Mouse (Mus musculus): ENCODE measurements around the gene Ankle1. TPM values are rescaled to one million over a fixed set of nuclear protein-coding genes. Genes with fewer than 3 reads are reported as not detected.

The Ankle1 gene
- polyA plus RNA-seq (2015; fragmentation: Nextera tagmentation; extraction: Ambion mirVana) = 31.6 and 41.6 TPM in 2 replicates

DNA sequence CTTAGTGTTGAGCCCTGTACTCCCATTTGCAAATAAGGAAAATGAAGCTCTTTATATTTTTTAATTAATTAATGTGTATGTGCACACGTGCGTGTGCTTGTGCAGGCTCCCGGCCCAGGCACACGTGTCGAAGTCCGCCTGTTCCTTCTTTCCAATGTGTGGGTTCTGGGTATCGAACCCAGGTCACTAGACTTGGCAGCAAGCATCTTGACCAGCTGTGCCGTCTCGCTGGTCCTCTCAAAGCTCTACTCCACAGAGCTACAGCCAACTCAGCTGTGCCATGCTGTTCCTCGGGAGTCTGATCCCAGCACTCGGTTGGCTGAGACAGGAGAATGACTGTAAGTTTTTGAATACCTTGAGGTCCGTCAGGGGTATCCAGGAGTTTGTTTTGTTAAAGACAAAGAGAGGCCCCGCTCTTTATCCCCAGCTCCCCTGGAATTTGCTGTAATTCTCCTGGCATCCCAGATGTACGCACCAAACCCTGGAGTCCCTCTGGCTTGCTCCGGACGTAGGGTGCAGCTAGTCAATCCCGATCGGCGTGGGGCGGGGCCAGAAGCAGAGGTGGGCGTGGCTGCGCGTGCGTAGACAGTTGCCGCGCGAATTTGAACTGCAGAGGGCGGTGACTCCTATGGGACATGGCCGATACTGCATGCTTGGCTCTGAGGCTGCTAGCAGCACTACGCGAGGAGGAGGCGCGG is at the start of gene Ankle1:
Gene Ankle1 (plus strand): TSS at position 610 of the 698 bp plus-strand sequence.
- 15% methylated on average over 33 of the region's 33 CpGs for WGBS
- peak within 1 kb of the TSS; percentile 60; the same call in 1 of the 2 replicates for H3K27ac ChIP-seq

DNA sequence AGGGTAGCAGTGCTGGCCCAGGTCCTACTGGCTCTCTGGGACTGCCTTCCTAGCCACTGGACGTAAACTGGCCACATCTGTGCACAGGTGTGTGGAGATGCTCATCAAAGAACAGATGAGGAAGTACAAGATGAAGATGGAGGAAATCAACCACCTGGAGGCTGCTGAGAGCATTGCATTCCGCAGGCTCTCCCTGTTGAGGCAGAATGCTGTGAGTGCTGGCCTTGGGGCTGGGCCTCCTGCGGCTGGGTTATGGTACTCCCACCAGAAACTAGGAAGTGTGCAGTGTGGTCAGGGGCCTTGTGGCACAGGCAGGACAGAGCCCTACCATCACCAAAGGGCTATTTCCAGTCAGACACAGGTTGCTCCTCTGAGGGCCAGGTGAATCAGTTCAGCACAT is 47.8 kb upstream of the Ankle1 start:
- H3K27ac ChIP-seq = no peak overlapping the region
- ATAC-seq = no peak
- 90% methylated on average over 3 of the region's 3 CpGs for WGBS
- H3K36me3 ChIP-seq = peaks cover 35% of the 10 kb centered on the region
- H3K4me3 ChIP-seq (replicated peaks) = no peak overlapping the region
- H3K4me1 ChIP-seq (replicated peaks) = no peaks in the 10 kb centered on the region
- no peaks in the 10 kb centered on the region for H3K27me3 ChIP-seq (replicated peaks)
- H3K4me2 ChIP-seq (replicated peaks) = no peak overlapping the region
- H3K9ac ChIP-seq = no peak overlapping the region
- H3K9me3 ChIP-seq = no peaks in the 10 kb centered on the region

More for the DNA sequence above, at the start of gene Ankle1:
- H3K4me2 ChIP-seq (replicated peaks) = peak within 1 kb of the TSS; percentile 80
- peak within 1 kb of the TSS; percentile 60 for H3K9ac ChIP-seq
- peak within 1 kb of the TSS; percentile 55 for H3K4me3 ChIP-seq (replicated peaks)
- H3K9me3 ChIP-seq = no peaks in the 10 kb centered on the region
- ATAC-seq = peak; percentile 91
- no peaks in the 10 kb centered on the region for H3K27me3 ChIP-seq (replicated peaks)
- peaks cover 34% of the 10 kb centered on the region for H3K4me1 ChIP-seq (replicated peaks)
- peaks cover 19% of the 10 kb centered on the region for H3K36me3 ChIP-seq

DNA sequence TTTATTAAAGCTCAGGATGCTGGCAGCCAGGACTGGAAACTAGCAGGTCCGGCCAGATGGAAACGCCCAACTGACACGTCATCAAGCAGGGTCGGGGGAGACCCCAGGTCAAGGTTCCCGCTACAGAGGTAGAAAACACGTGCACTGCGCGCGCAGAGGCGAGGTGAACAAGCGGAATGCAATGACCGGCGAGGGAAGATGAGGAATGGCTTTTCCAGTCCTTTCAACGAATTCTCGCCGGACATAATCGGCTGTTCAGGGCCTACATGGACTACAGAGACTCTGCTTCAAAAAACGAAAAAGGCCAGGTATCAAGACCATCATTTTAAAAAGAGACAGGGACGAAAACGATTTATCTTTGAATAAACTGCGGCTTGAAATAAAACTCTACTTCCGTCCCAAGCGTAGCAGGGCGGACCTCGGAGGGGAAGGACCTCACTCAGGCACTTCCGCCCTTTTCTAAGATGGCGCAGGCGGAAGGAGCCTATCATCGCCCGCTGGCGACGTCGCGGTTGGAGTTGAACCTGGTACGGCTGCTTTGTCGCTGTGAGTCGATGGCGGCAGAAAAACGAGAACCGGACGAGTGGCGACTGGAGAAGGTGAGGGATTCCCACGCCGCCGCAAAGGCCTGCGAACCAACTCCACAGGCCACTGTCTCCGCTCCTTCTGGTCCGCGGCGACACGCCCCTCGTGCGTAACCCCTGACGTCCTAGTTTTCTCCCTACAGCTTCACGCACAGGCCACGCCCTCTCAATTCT is 38.9 kb upstream of the Ankle1 start, which contains the start of gene Use1:
Gene Use1 (plus strand): TSS at position 78 of the 758 bp plus-strand sequence.
- no peaks in the 10 kb centered on the region for H3K9me3 ChIP-seq
- peak within 1 kb of the TSS; percentile 70 for H3K4me3 ChIP-seq (replicated peaks)
- peaks cover 11% of the 10 kb centered on the region; the same call in 1 of the 2 replicates for H3K4me1 ChIP-seq (replicated peaks)
- peak within 1 kb of the TSS; percentile 89 for H3K27ac ChIP-seq
- peak within 1 kb of the TSS; percentile 74 for H3K9ac ChIP-seq
- H3K27me3 ChIP-seq (replicated peaks) = no peaks in the 10 kb centered on the region
- H3K36me3 ChIP-seq = peaks cover 5% of the 10 kb centered on the region; the same call in 1 of the 2 replicates
- ATAC-seq = peak; percentile 84
- under 1% methylated on average over 56 of the region's 56 CpGs for WGBS
- peak within 1 kb of the TSS; percentile 88 for H3K4me2 ChIP-seq (replicated peaks)

DNA sequence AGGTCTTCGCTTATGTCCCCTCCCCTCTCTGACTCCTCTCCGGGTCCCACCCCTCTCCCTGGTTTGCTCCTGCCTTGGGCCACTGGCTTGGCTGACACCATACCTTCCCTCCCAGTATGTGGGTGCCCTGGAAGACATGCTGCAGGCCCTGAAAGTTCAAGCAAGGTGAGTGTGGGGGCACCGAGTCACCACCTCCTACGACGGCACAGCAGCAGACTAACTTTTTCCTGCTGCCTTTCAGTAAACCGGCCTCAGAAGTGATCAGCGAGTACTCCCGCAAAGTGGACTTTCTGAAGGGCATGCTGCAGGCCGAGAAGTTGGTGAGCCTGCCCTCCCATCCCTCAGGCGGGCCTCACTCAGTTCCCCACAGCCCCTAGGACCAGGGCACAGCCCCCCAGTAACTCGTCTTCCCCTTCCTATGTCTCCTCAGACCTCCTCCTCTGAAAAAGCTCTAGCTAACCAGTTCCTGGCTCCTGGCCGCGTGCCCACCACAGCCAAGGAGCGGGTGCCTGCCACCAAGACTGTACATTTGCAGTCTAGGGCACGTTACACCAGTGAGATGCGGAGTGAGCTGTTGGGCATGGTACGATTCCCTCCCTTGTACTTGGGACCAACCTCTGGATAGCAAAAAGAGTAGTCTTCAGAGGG is 38.2 kb upstream of the Ankle1 start:
- Histone ChIP-seq H3K27ac (peak overlapping the region; percentile 89), H3K36me3 (peaks cover 5% of the 10 kb centered on the region; the same call in 1 of the 2 replicates), H3K4me1 (replicated peaks) (peaks cover 11% of the 10 kb centered on the region; the same call in 1 of the 2 replicates), H3K4me3 (replicated peaks) (peak overlapping the region; percentile 70), H3K9me3 (no peaks in the 10 kb centered on the region), H3K27me3 (replicated peaks) (no peaks in the 10 kb centered on the region), H3K9ac (peak overlapping the region; percentile 74), H3K4me2 (replicated peaks) (peak overlapping the region; percentile 88)
- WGBS = 37% methylated on average over 17 of the region's 17 CpGs
- ATAC-seq = no peak

DNA sequence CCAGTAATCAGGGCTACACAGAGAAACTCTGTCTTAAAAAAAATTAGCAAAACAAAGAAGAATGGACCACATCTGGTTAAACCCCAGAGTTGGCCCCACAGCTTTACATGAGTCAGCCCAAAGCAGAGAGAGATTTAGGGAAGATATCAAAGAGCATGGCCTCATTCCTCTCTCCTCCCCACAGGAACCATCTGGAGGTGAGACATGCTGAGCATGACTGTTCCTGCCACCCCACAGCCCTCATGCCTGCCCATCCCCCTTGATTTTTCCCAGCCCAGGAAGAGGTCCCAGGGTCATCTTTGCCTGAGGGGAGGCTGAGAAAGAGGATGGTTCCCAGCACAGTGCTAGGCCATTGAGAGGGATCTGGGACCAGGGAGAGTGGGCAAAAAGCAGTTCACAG is 37.4 kb upstream of the Ankle1 start:
- H3K4me2 ChIP-seq (replicated peaks) = no peak overlapping the region
- H3K9ac ChIP-seq = no peak overlapping the region
- H3K27ac ChIP-seq = no peak overlapping the region
- H3K4me1 ChIP-seq (replicated peaks) = peaks cover 11% of the 10 kb centered on the region; the same call in 1 of the 2 replicates
- ATAC-seq = no peak
- peaks cover 5% of the 10 kb centered on the region; the same call in 1 of the 2 replicates for H3K36me3 ChIP-seq
- no peaks in the 10 kb centered on the region for H3K27me3 ChIP-seq (replicated peaks)
- no peaks in the 10 kb centered on the region for H3K9me3 ChIP-seq
- H3K4me3 ChIP-seq (replicated peaks) = no peak overlapping the region

DNA sequence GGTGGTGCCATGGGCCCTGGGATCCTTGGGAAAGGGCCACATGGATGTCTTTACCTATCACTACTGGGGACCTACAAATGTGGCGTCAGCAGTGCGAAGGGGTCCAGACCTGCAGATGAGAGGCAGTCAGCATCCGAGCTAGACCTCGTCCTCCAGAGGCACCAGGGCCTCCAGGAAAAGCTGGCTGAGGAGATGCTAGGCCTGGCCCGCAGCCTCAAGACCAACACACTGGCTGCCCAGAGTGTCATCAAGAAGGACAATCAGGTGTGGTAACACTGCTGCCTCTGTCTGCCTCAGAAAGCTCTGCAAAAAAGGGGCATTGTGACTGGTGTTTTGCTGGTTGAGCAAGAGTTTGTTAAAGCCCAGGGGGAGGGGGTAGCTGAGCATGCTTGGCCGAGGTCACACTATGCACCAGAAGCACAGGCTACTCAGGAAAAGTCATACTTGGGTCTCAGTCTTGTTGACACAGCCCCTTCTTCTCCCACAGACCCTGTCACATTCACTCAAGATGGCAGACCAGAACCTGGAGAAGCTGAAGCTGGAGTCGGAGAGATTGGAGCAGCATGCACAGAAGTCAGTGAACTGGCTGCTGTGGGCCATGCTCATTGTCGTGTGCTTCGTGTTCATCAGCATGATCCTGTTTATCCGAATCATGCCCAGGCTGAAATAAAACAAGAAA is 36.6 kb upstream of the Ankle1 start:
- Histone ChIP-seq H3K36me3 (peaks cover 5% of the 10 kb centered on the region; the same call in 1 of the 2 replicates), H3K4me2 (replicated peaks) (no peak overlapping the region), H3K4me3 (replicated peaks) (no peak overlapping the region), H3K27me3 (replicated peaks) (no peaks in the 10 kb centered on the region), H3K9ac (no peak overlapping the region), H3K27ac (no peak overlapping the region), H3K9me3 (no peaks in the 10 kb centered on the region), H3K4me1 (replicated peaks) (peaks cover 11% of the 10 kb centered on the region; the same call in 1 of the 2 replicates)
- 92% methylated on average over 10 of the region's 10 CpGs for WGBS
- ATAC-seq = no peak

DNA sequence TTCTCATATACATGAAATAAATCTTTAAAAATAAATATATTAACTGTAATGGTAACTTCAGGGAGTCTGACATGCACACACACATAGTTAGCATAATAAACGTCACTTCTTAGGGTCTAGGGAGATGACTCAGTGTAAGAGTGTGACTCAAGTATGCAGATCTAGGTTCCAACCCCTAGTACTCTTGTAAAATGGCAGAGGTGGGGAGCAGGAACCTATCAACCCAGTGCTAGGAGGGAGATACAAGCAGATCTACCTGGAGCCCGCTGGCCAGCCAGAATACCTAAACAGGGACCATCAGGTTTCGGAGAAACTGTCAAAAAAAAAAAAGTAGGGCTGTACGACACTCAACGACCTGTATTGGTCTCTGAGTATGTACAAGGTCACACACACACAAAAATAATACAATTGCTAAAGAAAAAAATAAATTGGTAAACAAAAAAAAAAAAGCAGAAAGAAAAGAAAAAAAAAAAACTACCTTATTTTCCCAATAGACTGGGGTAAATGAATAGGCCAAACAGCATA is 35.0 kb upstream of the Ankle1 start:
- 13% methylated on average over 5 of the region's 5 CpGs for WGBS
- peaks cover 14% of the 10 kb centered on the region for H3K36me3 ChIP-seq

DNA sequence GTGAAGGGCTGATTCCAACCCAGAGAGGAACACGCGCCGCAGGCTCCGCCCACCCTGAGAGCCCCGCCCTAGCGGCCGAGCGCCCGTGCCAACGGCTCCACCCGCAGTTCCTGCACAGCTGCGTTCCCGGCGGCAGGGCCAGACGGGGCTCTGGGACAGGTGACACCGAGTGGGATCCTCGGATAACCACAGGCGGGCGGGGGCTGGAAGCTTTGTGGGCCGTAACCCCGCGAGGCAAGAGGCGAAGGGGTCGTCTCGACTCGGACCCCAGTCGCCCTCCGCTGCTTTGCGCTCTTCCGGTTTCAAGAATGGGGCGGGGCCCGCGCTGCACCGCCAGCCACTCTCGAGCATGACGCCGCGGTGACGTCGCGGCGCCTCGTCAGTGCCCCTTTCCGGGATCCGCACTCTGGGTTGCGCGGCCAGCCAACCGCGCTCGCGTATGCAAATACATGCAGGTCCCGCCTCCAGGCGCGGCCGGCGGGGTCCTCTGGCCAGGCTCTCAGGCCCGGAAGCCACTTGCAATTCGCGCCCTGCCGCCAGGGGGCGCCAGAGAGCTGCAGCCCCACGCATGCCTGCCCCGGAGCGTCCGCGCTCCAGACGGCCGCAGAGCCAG is 34.5 kb upstream of the Ankle1 start, which contains the start of gene Ocel1:
Gene Ocel1 (plus strand): TSS at position 63 of the 613 bp plus-strand sequence.
- WGBS = under 1% methylated on average over 68 of the region's 68 CpGs
- H3K9ac ChIP-seq = peak within 1 kb of the TSS; percentile 60
- H3K4me3 ChIP-seq (replicated peaks) = peak within 1 kb of the TSS; percentile 65
- peak within 1 kb of the TSS; percentile 81 for H3K27ac ChIP-seq
- ATAC-seq = peak; percentile 89
- peaks cover 24% of the 10 kb centered on the region for H3K4me1 ChIP-seq (replicated peaks)
- H3K27me3 ChIP-seq (replicated peaks) = no peaks in the 10 kb centered on the region
- no peaks in the 10 kb centered on the region for H3K9me3 ChIP-seq
- peaks cover 16% of the 10 kb centered on the region for H3K36me3 ChIP-seq
- peak within 1 kb of the TSS; percentile 55 for H3K4me2 ChIP-seq (replicated peaks)

More for the DNA sequence above, 35.0 kb upstream of the Ankle1 start:
- peak overlapping the region; percentile 55 for H3K4me2 ChIP-seq (replicated peaks)
- H3K9me3 ChIP-seq = no peaks in the 10 kb centered on the region
- no peak for ATAC-seq
- H3K27ac ChIP-seq = no peak overlapping the region; the same call in 1 of the 2 replicates
- H3K4me1 ChIP-seq (replicated peaks) = peaks cover 20% of the 10 kb centered on the region
- H3K27me3 ChIP-seq (replicated peaks) = no peaks in the 10 kb centered on the region
- H3K4me3 ChIP-seq (replicated peaks) = peak overlapping the region; percentile 65
- H3K9ac ChIP-seq = 0 out of 2 replicates have a peak overlapping the region, but pooled peaks have one; percentile 24

DNA sequence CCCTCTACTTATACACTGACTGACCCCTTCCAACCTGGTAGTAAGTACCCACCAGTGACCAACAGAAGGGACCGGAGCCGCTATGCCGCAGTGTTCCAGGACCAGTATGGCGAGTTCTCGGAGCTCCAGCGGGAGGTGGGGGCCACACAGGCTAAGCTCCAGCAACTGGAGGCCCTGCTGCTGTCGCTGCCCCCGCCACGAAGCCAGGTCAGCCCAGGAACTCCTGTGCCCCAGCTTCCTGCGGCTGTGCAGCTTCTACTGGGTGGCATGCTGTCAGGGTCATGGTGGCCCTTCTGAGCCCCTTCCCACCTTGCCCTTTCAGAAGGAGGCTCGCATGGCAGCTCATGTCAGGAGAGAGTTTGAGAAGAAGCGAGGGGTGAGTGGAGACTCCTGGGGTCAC is 33.4 kb upstream of the Ankle1 start:
- no peak overlapping the region for H3K4me2 ChIP-seq (replicated peaks)
- ATAC-seq = no peak
- no peak overlapping the region for H3K9ac ChIP-seq
- peaks cover 31% of the 10 kb centered on the region for H3K4me1 ChIP-seq (replicated peaks)
- no peaks in the 10 kb centered on the region for H3K9me3 ChIP-seq
- WGBS = 82% methylated on average over 12 of the region's 12 CpGs
- no peaks in the 10 kb centered on the region for H3K27me3 ChIP-seq (replicated peaks)
- H3K4me3 ChIP-seq (replicated peaks) = no peak overlapping the region
- no peak overlapping the region for H3K27ac ChIP-seq
- H3K36me3 ChIP-seq = peaks cover 25% of the 10 kb centered on the region

DNA sequence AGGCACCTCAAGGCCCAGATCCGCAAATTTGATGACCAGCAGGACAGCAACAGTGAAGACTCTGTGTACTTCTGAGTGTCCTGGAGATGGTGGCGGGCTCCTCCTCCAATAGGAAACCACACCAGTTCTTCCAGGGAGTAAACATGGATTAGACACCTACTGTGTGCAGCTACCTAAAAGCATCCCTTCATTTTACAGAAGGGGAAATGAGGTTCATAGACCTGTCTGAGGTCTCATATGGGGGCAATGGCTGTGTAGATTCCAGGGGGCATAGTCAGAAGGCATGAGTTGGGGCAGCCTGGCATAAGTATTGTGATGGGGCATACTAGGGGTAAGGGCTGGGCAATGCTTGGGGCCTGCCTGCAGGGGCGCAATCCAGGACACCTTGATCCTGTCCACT is 32.8 kb upstream of the Ankle1 start:
- H3K27ac ChIP-seq = no peak overlapping the region
- 90% methylated on average over 3 of the region's 3 CpGs for WGBS
- ATAC-seq = no peak
- peaks cover 30% of the 10 kb centered on the region for H3K36me3 ChIP-seq
- H3K9me3 ChIP-seq = no peaks in the 10 kb centered on the region
- no peaks in the 10 kb centered on the region for H3K27me3 ChIP-seq (replicated peaks)
- peaks cover 28% of the 10 kb centered on the region for H3K4me1 ChIP-seq (replicated peaks)
- H3K4me3 ChIP-seq (replicated peaks) = no peak overlapping the region
- no peak overlapping the region for H3K4me2 ChIP-seq (replicated peaks)
- H3K9ac ChIP-seq = no peak overlapping the region

DNA sequence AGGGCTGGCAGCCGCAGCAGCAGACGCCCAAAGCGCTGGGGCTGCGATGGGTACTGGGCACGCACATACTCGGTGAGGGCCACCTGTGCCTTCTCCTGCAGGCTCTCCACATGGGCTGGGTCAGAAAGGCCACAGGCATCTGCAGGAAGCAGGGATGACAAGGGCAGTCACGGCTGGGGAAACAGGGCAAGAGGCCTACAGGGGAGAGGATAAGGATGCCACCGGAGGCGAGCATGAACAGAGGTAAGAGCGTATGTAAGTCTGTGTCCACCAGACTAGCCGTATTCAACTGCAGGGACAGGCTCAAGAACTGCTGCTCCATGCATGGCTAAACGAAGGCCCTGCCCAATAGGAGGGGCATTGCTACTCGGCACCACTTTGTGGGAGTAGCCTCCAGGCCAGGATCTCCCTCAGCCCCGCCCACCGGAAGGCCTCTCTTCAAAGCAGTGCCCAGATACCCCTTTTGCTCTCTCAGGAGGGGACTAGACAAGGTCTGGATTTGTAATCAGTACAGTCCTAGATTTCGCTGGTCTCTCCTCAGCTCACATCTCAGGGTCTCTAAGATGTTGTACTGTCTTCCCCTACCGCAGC is 31.1 kb upstream of the Ankle1 start:
- H3K4me1 ChIP-seq (replicated peaks) = peaks cover 42% of the 10 kb centered on the region
- ATAC-seq = no peak
- peak overlapping the region; percentile 64; the same call in 1 of the 2 replicates for H3K27ac ChIP-seq
- no peak overlapping the region for H3K4me2 ChIP-seq (replicated peaks)
- H3K9me3 ChIP-seq = no peaks in the 10 kb centered on the region
- H3K27me3 ChIP-seq (replicated peaks) = no peaks in the 10 kb centered on the region
- H3K9ac ChIP-seq = no peak overlapping the region
- 82% methylated on average over 17 of the region's 17 CpGs for WGBS
- peaks cover 25% of the 10 kb centered on the region for H3K36me3 ChIP-seq
- H3K4me3 ChIP-seq (replicated peaks) = no peak overlapping the region
